Mouse (Mus musculus) heart, adult 2 months (tissue): Measurements from ENCODE around the gene Dctpp1. TPM values are rescaled to one million over a fixed set of nuclear protein-coding genes. Genes with fewer than 3 reads are reported as not detected.

Experiments used
- DNase-seq, 2 experiments: peaks; one replicate each; pipeline ENCODE4 v3.0.0; 2021
- H3K27ac ChIP-seq: fragments of 200-600 bp; 2 replicates; pipeline ENCODE4 v1.8.1; 2022
- H3K27me3 ChIP-seq: fragments of 200-500 bp; 2 replicates; pipeline ENCODE4 v1.6.1; 2012; ENCODE audit warnings: mild to moderate bottlenecking, low read length, inconsistent platforms, mixed read lengths; ENCODE audit not compliant: control insufficient read depth, insufficient read depth
- H3K36me3 ChIP-seq: fragments of 200-500 bp; 2 replicates; pipeline ENCODE4 v1.6.1; 2012; ENCODE audit warnings: low read length, inconsistent platforms; ENCODE audit not compliant: control insufficient read depth, insufficient read depth
- H3K4me1 ChIP-seq: fragments of 200-500 bp; 2 replicates; pipeline ENCODE4 v1.6.1; 2011; ENCODE audit warnings: low read length; ENCODE audit not compliant: control insufficient read depth, insufficient read depth
- H3K4me3 ChIP-seq: fragments of 200-600 bp; 2 replicates; pipeline ENCODE4 v1.8.1; 2022
- H3K79me2 ChIP-seq: fragments of 200-500 bp; replicated peaks from 2 replicates; pipeline ENCODE4 v1.6.1; 2012; ENCODE audit warnings: mild to moderate bottlenecking, inconsistent platforms, low read length, moderate library complexity, mixed read lengths; ENCODE audit not compliant: control insufficient read depth, insufficient read depth
- H3K9ac ChIP-seq: fragments of 200-500 bp; 2 replicates; pipeline ENCODE4 v1.6.1; 2012; ENCODE audit warnings: low read depth, mild to moderate bottlenecking, control low read depth, inconsistent platforms, low read length, mixed read lengths
- CTCF ChIP-seq: fragments of 200-600 bp; IDR thresholded peaks from 2 replicates; pipeline ENCODE4 v1.8.1; 2022; ENCODE audit warnings: antibody characterized with exemption, mild to moderate bottlenecking, moderate library complexity
- EP300 ChIP-seq: fragments of 200-500 bp; IDR thresholded peaks from 2 replicates; pipeline ENCODE4 v1.6.1; 2011; ENCODE audit warnings: low read depth, low read length, control low read depth; ENCODE audit not compliant: insufficient read depth
- POLR2A ChIP-seq: fragments of 200-500 bp; IDR thresholded peaks from 2 replicates; pipeline ENCODE4 v1.6.1; 2011; ENCODE audit warnings: mild to moderate bottlenecking, low read depth, low read length, control low read depth; ENCODE audit not compliant: insufficient read depth
- WGBS: fragments of 180-500 bp; shearing (Covaris S2); methylation state at CpG from one replicate; pipeline ENCODE4 v1.1.7; 2018; 5-methylcytosine and 5-hydroxymethylcytosine counted together
- intact Hi-C: fragments of 180-260 bp; cut with DNase I; formaldehyde crosslinking; loops from one replicate; pipeline ENCODE4 v1.15.1; 2025
- polyA plus RNA-seq: library from polyadenylated mRNA; depleted of rRNA; stranded (reverse); fragments of >200 nt; gene quantifications from 2 replicates; pipeline ENCODE4 v1.2.3, GENCODE M21; 2012
- total RNA-seq, 2 experiments: library from RNA; stranded (reverse); gene quantifications; 2 replicates each; pipeline ENCODE4 v1.2.3; 2021

Gene Dctpp1
- total and polyA plus RNA-seq, 3 experiments = 38.7 to 46.6 (median 44.6) TPM

- H3K4me3 ChIP-seq = peak within 1 kb of the TSS; percentile 70
- TF ChIP-seq CTCF (peak; percentile 39), EP300 (no peak), POLR2A (peak; percentile 83)
- H3K79me2 ChIP-seq = 0 out of 2 replicates have a peak, but pooled peaks cover 1% of the 10 kb centered on the region
- DNase-seq = peak; percentile 95 to 96
- peak within 1 kb of the TSS; percentile 96 for H3K9ac ChIP-seq
- H3K36me3 ChIP-seq = no peaks in the 10 kb centered on the region; the same call in 1 of the 2 replicates
- H3K4me1 ChIP-seq = peaks cover 8% of the 10 kb centered on the region
- no peaks in the 10 kb centered on the region for H3K27me3 ChIP-seq
- H3K27ac ChIP-seq = peak within 1 kb of the TSS; percentile 97
- intact Hi-C loops = no loop called here
- 2% methylated on average over 56 of the region's 56 CpGs for WGBS
Measured at GRCm38 (mm10) chr7:127243870-127244657, 16.4 kb downstream of the Dctpp1 start, which contains the start of gene Zfp771. Gene Zfp771 (plus strand): TSS chr7:127244274.

- 56% methylated on average over 2 of the region's 2 CpGs for WGBS
- Histone ChIP-seq H3K9ac (peak overlapping the region; percentile 91), H3K4me3 (no peak overlapping the region), H3K36me3 (no peaks in the 10 kb centered on the region; the same call in 1 of the 2 replicates), H3K79me2 (0 out of 2 replicates have a peak, but pooled peaks cover 1% of the 10 kb centered on the region), H3K27me3 (no peaks in the 10 kb centered on the region), H3K4me1 (peaks cover 8% of the 10 kb centered on the region), H3K27ac (peak overlapping the region; percentile 97)
- TF ChIP-seq EP300 (no peak), POLR2A (no peak), CTCF (no peak)
- DNase-seq = no peak
- intact Hi-C loops = no loop called here
Measured at GRCm38 (mm10) chr7:127243361-127243867, 17.1 kb downstream of the Dctpp1 start.

DNA sequence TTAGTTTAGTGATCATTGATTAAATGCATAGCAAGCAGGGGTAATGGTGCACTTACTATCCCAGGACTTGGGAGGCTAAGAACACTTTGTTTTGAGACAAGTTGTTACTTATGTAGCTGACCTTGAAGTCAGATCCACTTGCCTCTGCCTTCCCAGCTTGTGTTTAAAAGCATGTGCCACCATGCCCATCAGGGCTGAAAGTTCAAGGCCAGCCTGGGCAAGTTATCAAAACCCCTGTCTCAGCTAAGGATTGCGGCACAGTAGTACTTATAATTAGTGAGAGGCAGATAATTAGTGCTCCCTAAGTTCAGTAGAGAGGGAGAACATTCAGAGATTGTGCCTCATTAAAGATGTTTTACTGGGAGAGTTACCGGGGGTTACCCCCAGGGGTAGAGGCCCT is 25.7 kb downstream of the Dctpp1 start:
- DNase-seq = no peak
- no peak for TF ChIP-seq CTCF
- TF ChIP-seq EP300 = no peak
- no peak for TF ChIP-seq POLR2A
- H3K36me3 ChIP-seq = peaks cover 4% of the 10 kb centered on the region
- WGBS = 100% methylated on average over 2 of the region's 2 CpGs
- H3K9ac ChIP-seq = no peak overlapping the region
- H3K79me2 ChIP-seq = peaks cover 3% of the 10 kb centered on the region
- H3K4me3 ChIP-seq = no peak overlapping the region
- H3K27me3 ChIP-seq = no peaks in the 10 kb centered on the region
- no peak overlapping the region for H3K27ac ChIP-seq
- intact Hi-C loops = loop anchor here (5.0 kb wide), 1 partner anchor 117 kb away; no protein-coding TSS in a partner anchor
- peaks cover 5% of the 10 kb centered on the region for H3K4me1 ChIP-seq

DNA sequence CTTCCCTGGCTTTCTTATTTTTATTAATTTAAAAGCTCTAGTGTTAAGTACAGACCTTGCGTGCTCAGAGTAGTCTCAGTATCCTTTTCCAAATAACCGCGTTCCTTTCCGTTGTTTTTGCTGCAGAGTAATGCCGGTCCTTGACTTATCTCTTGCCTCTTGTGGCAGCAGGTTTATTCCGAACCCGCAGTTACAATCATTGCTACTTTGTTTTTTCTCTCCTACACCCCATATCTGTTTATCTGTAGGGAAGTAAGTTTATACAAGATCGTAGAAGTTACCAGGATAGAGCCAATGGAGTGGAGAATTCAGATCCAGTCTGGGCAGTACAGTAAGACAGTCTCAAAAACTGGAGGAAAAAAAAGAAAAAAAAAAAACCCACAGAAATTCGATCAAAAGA is 26.7 kb downstream of the Dctpp1 start:
- H3K36me3 ChIP-seq = peaks cover 4% of the 10 kb centered on the region

DNA sequence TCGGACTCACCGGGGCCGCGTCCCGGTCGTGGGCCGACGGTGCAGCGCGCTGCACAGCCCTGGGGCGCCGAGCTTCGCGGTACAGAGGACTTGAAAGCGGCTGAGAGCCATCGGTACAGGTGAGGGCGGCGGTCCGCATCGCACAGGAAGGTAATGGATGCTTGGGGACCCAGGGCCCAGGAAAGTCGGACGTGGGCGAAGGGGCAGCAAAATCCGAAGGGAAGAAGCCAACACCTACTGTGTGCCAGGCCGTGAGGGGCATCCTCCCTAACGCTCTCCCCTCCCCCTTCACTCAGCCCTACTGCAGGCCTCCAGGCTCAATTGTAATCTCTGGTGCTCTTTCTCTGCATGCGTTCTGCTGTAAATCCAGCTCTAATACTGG is 27.1 kb downstream of the Dctpp1 start:
- Histone ChIP-seq H3K79me2 (peaks cover 3% of the 10 kb centered on the region), H3K9ac (peak overlapping the region; percentile 98), H3K4me1 (peaks cover 5% of the 10 kb centered on the region), H3K36me3 (peaks cover 4% of the 10 kb centered on the region), H3K27ac (peak overlapping the region; percentile 90), H3K4me3 (peak overlapping the region; percentile 77), H3K27me3 (no peaks in the 10 kb centered on the region)
- WGBS = under 1% methylated on average over 27 of the region's 27 CpGs
- intact Hi-C loops = loop anchor here (5.0 kb wide), 1 partner anchor 116 kb away; no protein-coding TSS in a partner anchor
- TF ChIP-seq POLR2A = no peak
- no peak for TF ChIP-seq CTCF
- no peak for TF ChIP-seq EP300
- DNase-seq = no peak

More for the DNA sequence above, 26.7 kb downstream of the Dctpp1 start:
- intact Hi-C loops = loop anchor here (5.0 kb wide), 1 partner anchor 116 kb away; no protein-coding TSS in a partner anchor
- peak overlapping the region; percentile 90 for H3K27ac ChIP-seq
- H3K4me3 ChIP-seq = peak overlapping the region; percentile 77
- peaks cover 5% of the 10 kb centered on the region for H3K4me1 ChIP-seq
- DNase-seq = no peak
- TF ChIP-seq EP300 (no peak), POLR2A (no peak), CTCF (no peak)
- no peaks in the 10 kb centered on the region for H3K27me3 ChIP-seq
- WGBS = 6% methylated on average over 9 of the region's 9 CpGs
- H3K9ac ChIP-seq = peak overlapping the region; percentile 98; the same call in 1 of the 2 replicates
- H3K79me2 ChIP-seq = peaks cover 3% of the 10 kb centered on the region
